Mouse (Mus musculus): ENCODE measurements at regions not wholly inside any gene's neighbourhood (a gene's known extent, or its start where the extent isn't known, plus 50 kb on each side); places are given as distances from the start of the nearest gene placed in this dataset.

DNA sequence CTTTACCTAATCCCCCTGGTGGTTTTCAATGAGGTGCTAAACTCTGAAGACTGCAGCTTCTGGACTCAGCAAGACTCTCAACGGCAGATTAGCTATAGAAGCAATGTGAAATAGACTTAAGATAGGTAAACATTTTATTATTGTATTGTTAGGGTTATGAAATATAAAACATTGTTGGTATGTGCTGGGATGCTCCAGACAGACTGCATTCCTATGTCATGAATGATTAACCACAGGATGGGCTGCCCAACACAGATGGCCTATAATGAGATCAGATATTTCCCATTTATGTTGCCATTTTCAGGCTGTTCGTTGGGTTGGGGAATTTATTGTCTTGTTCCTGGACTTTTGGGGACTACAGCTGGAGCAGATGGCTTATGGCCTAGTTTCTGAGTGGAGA is 1711.3 kb upstream of the Cdh20 start:
- TF ChIP-seq POLR2A (IDR thresholded peaks at IDR 0.05; ENCODE audit: borderline replicate concordance, extremely low read depth, insufficient read depth, insufficient read length, poor library complexity, severe bottlenecking) = no peak
- TF ChIP-seq CTCF (IDR thresholded peaks at IDR 0.05; ENCODE audit: borderline replicate concordance, extremely low read depth, insufficient read depth, insufficient read length) = no peak
